Mouse (Mus musculus) adrenal gland, adult 10 weeks (tissue): Measurements from ENCODE around the gene Scnn1a. TPM values are rescaled to one million over a fixed set of nuclear protein-coding genes. Genes with fewer than 3 reads are reported as not detected.

ENCODE experiments used
- polyA plus RNA-seq: library from polyadenylated mRNA; stranded (reverse); fragments of 350-450 nt; fragmentation: Illumina TruSeq; extraction: RNeasy Lipid Tissue Mini Kit (QIAGEN cat#74804); gene quantifications from one replicate; pipeline ENCODE4 v1.2.3, GENCODE M21; 2014; ENCODE audit warnings: low read depth, low replicate concordance

Scnn1a gene
- 0.23 TPM for polyA plus RNA-seq

GRCm38 (mm10) chr6:125320323-125320722, at the start of gene Scnn1a:
TSS of gene Scnn1a (plus strand) at chr6:125320659.

GRCm38 (mm10) chr6:125285890-125286289, 34.6 kb upstream of the Scnn1a start, which contains the start of gene Tuba3a:
TSS of gene Tuba3a (minus strand) at chr6:125286042.

GRCm38 (mm10) chr6:125313546-125314230, 6.8 kb upstream of the Scnn1a start, which contains the start of gene Ltbr:
TSS of gene Ltbr (minus strand) at chr6:125313885.

GRCm38 (mm10) chr6:125348721-125349574, 28.5 kb downstream of the Scnn1a start, which contains the start of gene Tnfrsf1a:
TSS of gene Tnfrsf1a (plus strand) at chr6:125349362.

GRCm38 (mm10) chr6:125380372-125381360, 60.2 kb downstream of the Scnn1a start, which contains the start of gene Plekhg6:
TSS of gene Plekhg6 (minus strand) at chr6:125380793.

Other genes starting within 250 kb of the Scnn1a start
- gene Chd4, start 224.7 kb upstream of the Scnn1a start, polyA plus RNA-seq = 75.2 TPM
- 2.2 TPM for gene Nop2, start 188.8 kb upstream of the Scnn1a start, polyA plus RNA-seq
- gene Iffo1, start 175.4 kb upstream of the Scnn1a start, polyA plus RNA-seq = 3.0 TPM
- 113 TPM for gene Gapdh, start 154.2 kb upstream of the Scnn1a start, polyA plus RNA-seq
- 3.8 TPM for gene Ncapd2, start 129.0 kb upstream of the Scnn1a start, polyA plus RNA-seq
- gene Mrpl51, start 128.9 kb upstream of the Scnn1a start, polyA plus RNA-seq = 150 TPM
- gene Vamp1, start 105.1 kb upstream of the Scnn1a start, polyA plus RNA-seq = 26.8 TPM
- gene Tapbpl, start 88.8 kb upstream of the Scnn1a start, polyA plus RNA-seq = 2.8 TPM
- gene Cd27, start 83.6 kb upstream of the Scnn1a start, polyA plus RNA-seq = not detected
- gene Tuba3a, start 34.6 kb upstream of the Scnn1a start, polyA plus RNA-seq = not detected
- gene Ltbr, start 6.8 kb upstream of the Scnn1a start, polyA plus RNA-seq = 0.99 TPM
- gene Tnfrsf1a, start 28.7 kb downstream of the Scnn1a start, polyA plus RNA-seq = 18.2 TPM
- gene Plekhg6, start 60.1 kb downstream of the Scnn1a start, polyA plus RNA-seq = not detected
- gene Cd9, start 174.1 kb downstream of the Scnn1a start, polyA plus RNA-seq = 158 TPM
- 0.35 TPM for gene Vwf, start 226.1 kb downstream of the Scnn1a start, polyA plus RNA-seq